In genomic region chr1:52663228-52663627, GRCm38 (mm10) we compare ENCODE assay signal across 17 mouse cellular contexts. TPM values are rescaled to one million over a fixed set of nuclear protein-coding genes. Genes with fewer than 3 reads are reported as not detected.
DNase-seq lines count a peak whose midpoint lies in the region; ATAC-seq lines count a peak whose summit lies in the region.
"Had no signal": no experiment of that assay in that cellular context is flagged by ENCODE, and none has a peak within 500 bp of the region (broad histone marks: within the 10 kb centered on the region; RNA-seq: fewer than 3 reads in every experiment).

No protein-coding gene starts in this region.

- 88% methylated on average over 7 of the region's 7 CpGs for WGBS in forebrain, embryonic 13.5 days
- WGBS in forebrain, embryonic 12.5 days = 92% methylated on average over 7 of the region's 7 CpGs
- whole genome bisulfite sequencing in heart, embryonic 11.5 days (ENCODE audit: insufficient replicate concordance) = 86% methylated on average over 7 of the region's 7 CpGs

- no peaks in the 10 kb centered on the region for H3K9me3 ChIP-seq in forebrain, embryonic 13.5 days (replicated peaks)
- no peaks in the 10 kb centered on the region for H3K9me3 ChIP-seq in forebrain, embryonic 12.5 days
- no peaks in the 10 kb centered on the region for H3K9me3 ChIP-seq in heart, embryonic 11.5 days (replicated peaks; ENCODE audit: control insufficient read depth, low read length)
- H3K9me3 ChIP-seq: embryonic facial prominence, embryonic 10.5 days; heart, embryonic 15.5 days had no signal

- H3K9ac ChIP-seq in forebrain, embryonic 13.5 days = no peak overlapping the region
- H3K9ac ChIP-seq in forebrain, embryonic 12.5 days = no peak overlapping the region
- H3K9ac ChIP-seq in heart, embryonic 11.5 days (ENCODE audit: low read depth, low read length) = no peak overlapping the region
- H3K9ac ChIP-seq: heart, embryonic 15.5 days had no signal

- H3K4me2 ChIP-seq in forebrain, embryonic 13.5 days = no peak overlapping the region
- H3K4me2 ChIP-seq in forebrain, embryonic 12.5 days = no peak overlapping the region
- H3K4me2 ChIP-seq in heart, embryonic 11.5 days = no peak overlapping the region
- H3K4me2 ChIP-seq: heart, embryonic 15.5 days had no signal

- no peaks in the 10 kb centered on the region for H3K27me3 ChIP-seq in forebrain, embryonic 13.5 days
- no peaks in the 10 kb centered on the region for H3K27me3 ChIP-seq in forebrain, embryonic 12.5 days
- H3K27me3 ChIP-seq in heart, embryonic 11.5 days (ENCODE audit: control insufficient read depth, insufficient read depth, low read length) = no peaks in the 10 kb centered on the region
- H3K27me3 ChIP-seq: heart, embryonic 15.5 days; megakaryocyte, embryonic 14.5 days had no signal

- peaks cover 6% of the 10 kb centered on the region for H3K36me3 ChIP-seq in forebrain, embryonic 13.5 days (ENCODE audit: poor library complexity, severe bottlenecking)
- H3K36me3 ChIP-seq in forebrain, embryonic 12.5 days (replicated peaks) = 0 out of 2 replicates have a peak, but pooled peaks cover under 1% of the 10 kb centered on the region
- H3K36me3 ChIP-seq in heart, embryonic 11.5 days (ENCODE audit: control insufficient read depth, insufficient read depth, low read length) = no peaks in the 10 kb centered on the region
- H3K36me3 ChIP-seq: embryonic facial prominence, embryonic 10.5 days had no signal

- no peak overlapping the region for H3K27ac ChIP-seq in forebrain, embryonic 13.5 days
- H3K27ac ChIP-seq in forebrain, embryonic 12.5 days = no peak overlapping the region
- H3K27ac ChIP-seq in heart, embryonic 11.5 days (ENCODE audit: low read depth, low read length) = no peak overlapping the region
- H3K27ac ChIP-seq: embryonic facial prominence, embryonic 10.5 days; heart, embryonic 15.5 days had no signal

- no peaks in the 10 kb centered on the region for H3K4me1 ChIP-seq in forebrain, embryonic 13.5 days
- H3K4me1 ChIP-seq in forebrain, embryonic 12.5 days = no peaks in the 10 kb centered on the region
- no peaks in the 10 kb centered on the region for H3K4me1 ChIP-seq in heart, embryonic 11.5 days (ENCODE audit: control insufficient read depth, insufficient read depth, low read length)
- H3K4me1 ChIP-seq: embryonic facial prominence, embryonic 10.5 days; heart, embryonic 15.5 days had no signal

- no peak overlapping the region for H3K4me3 ChIP-seq in forebrain, embryonic 13.5 days
- no peak overlapping the region for H3K4me3 ChIP-seq in forebrain, embryonic 12.5 days (replicated peaks)
- no peak overlapping the region for H3K4me3 ChIP-seq in heart, embryonic 11.5 days (ENCODE audit: low read depth, low read length)
- H3K4me3 ChIP-seq: embryonic facial prominence, embryonic 10.5 days; heart, embryonic 15.5 days; megakaryocyte, embryonic 14.5 days had no signal

- ATAC-seq in forebrain, embryonic 13.5 days = peak; percentile 72
- no peak for ATAC-seq in forebrain, embryonic 12.5 days (ENCODE audit: low FRiP score)
- ATAC-seq in heart, embryonic 11.5 days (replicated peaks; ENCODE audit: insufficient number of reproducible peaks, low FRiP score, low TSS enrichment) = no peak

- peak; percentile 50 to 78 for DNase-seq in layer of hippocampus, adult 18-20 months (ENCODE audit: low spot score in 2 of 2)
- DNase-seq in layer of hippocampus, adult 9-10 months (ENCODE audit: low spot score) = no peak
- peak; percentile 25 to 74 for DNase-seq in left cerebral cortex, adult 9 months (ENCODE audit: low spot score in 2 of 2)
- peak; percentile 64 for DNase-seq in right cerebral cortex, postnatal 25 days
- DNase-seq in liver = no peak
- DNase-seq: adrenal gland, adult 2 months; cerebellum, adult 11 months; cerebellum, postnatal 25 days; heart, adult 18-20 months; lung, postnatal 10 days; thymus, postnatal 4 days had no signal

RNA-seq across cellular contexts. Expression of gene Nemp2, which starts 32.7 kb away (rescaled TPM):
- polyA plus RNA-seq in forebrain, embryonic 13.5 days (2015; fragmentation: Nextera tagmentation; extraction: Ambion mirVana) = 9.6 and 9.8 TPM in 2 replicates
- polyA plus RNA-seq in forebrain, embryonic 12.5 days (2016; fragmentation: Nextera tagmentation; extraction: Ambion mirVana) = 10.9 and 12.2 TPM in 2 replicates
- total RNA-seq in layer of hippocampus, adult 18-20 months (2021) = 1 to 10 TPM; 3.1 to 4.1 TPM
- polyA plus RNA-seq in heart, embryonic 11.5 days (2014; fragmentation: Nextera tagmentation; extraction: Ambion mirVana) = 8.2 and 8.5 TPM in 2 replicates

Comparison
In these comparisons a context has a peak if more than half of its experiments do, and no peak if none do; other contexts are left out.
1. DNase-seq: peak in layer of hippocampus, adult 18-20 months (2 of 2), left cerebral cortex, adult 9 months (2 of 2) and right cerebral cortex, postnatal 25 days (single experiment); none in layer of hippocampus, adult 9-10 months (single experiment) and liver (single experiment).